Mouse (Mus musculus) liver, embryonic 12.5 days (tissue): Measurements from ENCODE around the gene Sptssb. TPM values are rescaled to one million over a fixed set of nuclear protein-coding genes. Genes with fewer than 3 reads are reported as not detected.

Experiments used
- ATAC-seq: fragments of 200-750 bp; cut with Nextera tagmentation; 2 replicates; pipeline ENCODE4 v1.8.0; 2017; ENCODE audit warnings: moderate number of reproducible peaks, mild to moderate bottlenecking, moderate library complexity
- H3K27ac ChIP-seq: fragments of 300-500 bp; sonication (generic); 2 replicates; pipeline ENCODE4 v1.5.1; 2016; ENCODE audit warnings: mild to moderate bottlenecking
- H3K27me3 ChIP-seq: fragments of 300-500 bp; sonication (generic); replicated peaks from 2 replicates; pipeline ENCODE4 v1.6.1; 2016; ENCODE audit warnings: mild to moderate bottlenecking, moderate library complexity
- H3K36me3 ChIP-seq: fragments of 300-500 bp; sonication (generic); 2 replicates; pipeline ENCODE4 v1.6.1; 2016; ENCODE audit warnings: mild to moderate bottlenecking, moderate library complexity
- H3K4me1 ChIP-seq: fragments of 300-500 bp; sonication (generic); 2 replicates; pipeline ENCODE4 v1.6.1; 2016
- H3K4me2 ChIP-seq: fragments of 300-500 bp; sonication (generic); 2 replicates; pipeline ENCODE4 v1.6.1; 2016; ENCODE audit warnings: mild to moderate bottlenecking, moderate library complexity
- H3K4me3 ChIP-seq: fragments of 300-500 bp; sonication (generic); 2 replicates; pipeline ENCODE4 v1.5.1; 2016; ENCODE audit warnings: mild to moderate bottlenecking, moderate library complexity
- H3K9ac ChIP-seq: fragments of 300-500 bp; sonication (generic); 2 replicates; pipeline ENCODE4 v1.6.1; 2016; ENCODE audit warnings: mild to moderate bottlenecking, moderate library complexity
- H3K9me3 ChIP-seq: fragments of 300-500 bp; sonication (generic); replicated peaks from 2 replicates; pipeline ENCODE4 v1.6.1; 2016; ENCODE audit warnings: mild to moderate bottlenecking, moderate library complexity
- WGBS: fragments of 180-500 bp; shearing (Covaris S2); methylation state at CpG from one replicate; pipeline ENCODE4 v1.1.7; 2016; ENCODE audit not compliant: insufficient replicate concordance; 5-methylcytosine and 5-hydroxymethylcytosine counted together
- polyA plus RNA-seq: library from polyadenylated mRNA; unstranded; fragments of >200 nt; fragmentation: Nextera tagmentation; extraction: Ambion mirVana; gene quantifications from 2 replicates; pipeline ENCODE4 v1.2.1, GENCODE M21; 2016

The Sptssb gene
- polyA plus RNA-seq, result 1.2 and 1.7 TPM in 2 replicates

DNA sequence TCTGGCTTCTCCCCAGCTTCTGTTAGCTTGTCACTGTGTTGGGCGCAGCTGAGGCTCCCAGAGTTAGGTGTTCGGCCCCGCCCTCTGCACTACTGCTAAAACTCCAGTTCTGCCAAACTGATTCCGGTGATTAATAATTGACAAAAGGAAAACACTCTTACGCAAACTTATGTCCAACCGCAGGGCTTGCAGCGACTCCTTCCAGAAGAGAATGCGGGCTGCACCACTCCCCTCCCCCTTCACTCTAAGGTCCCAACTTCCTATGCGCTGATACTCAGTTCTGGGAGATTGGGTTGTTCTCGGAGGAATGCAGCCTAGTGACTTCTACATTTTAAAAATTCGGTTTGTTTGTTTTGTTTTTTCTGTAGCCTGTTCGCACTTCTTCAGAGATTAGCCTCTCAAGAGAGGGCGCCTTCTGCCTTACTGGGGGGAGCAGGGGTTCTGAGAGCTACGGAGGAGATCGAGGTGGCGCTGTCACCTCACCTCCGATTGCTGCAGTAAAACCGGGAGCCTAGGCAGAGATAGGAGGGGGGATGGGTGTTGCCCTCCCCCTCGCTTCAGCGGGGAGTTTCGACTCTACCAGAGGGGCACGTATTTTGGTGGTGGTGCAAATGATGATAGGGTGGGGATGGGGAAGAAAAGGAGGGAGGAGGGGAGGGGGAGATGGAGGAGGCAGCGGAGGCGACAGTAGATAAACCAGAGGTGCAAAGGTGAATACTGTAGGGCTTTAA lies at the start of gene Sptssb:
Gene Sptssb, minus strand, starts transcription at position 83 of the 731 bp plus-strand sequence.
- peak; percentile 72 for ATAC-seq
- Histone ChIP-seq H3K9me3 (no peaks in the 10 kb centered on the region), H3K4me1 (no peaks in the 10 kb centered on the region), H3K9ac (no peak within 1 kb of the TSS), H3K4me2 (peak within 1 kb of the TSS; percentile 53), H3K27me3 (peaks cover 29% of the 10 kb centered on the region), H3K27ac (no peak within 1 kb of the TSS), H3K36me3 (no peaks in the 10 kb centered on the region), H3K4me3 (peak within 1 kb of the TSS; percentile 36)
- under 1% methylated on average over 24 of the region's 24 CpGs for WGBS

DNA sequence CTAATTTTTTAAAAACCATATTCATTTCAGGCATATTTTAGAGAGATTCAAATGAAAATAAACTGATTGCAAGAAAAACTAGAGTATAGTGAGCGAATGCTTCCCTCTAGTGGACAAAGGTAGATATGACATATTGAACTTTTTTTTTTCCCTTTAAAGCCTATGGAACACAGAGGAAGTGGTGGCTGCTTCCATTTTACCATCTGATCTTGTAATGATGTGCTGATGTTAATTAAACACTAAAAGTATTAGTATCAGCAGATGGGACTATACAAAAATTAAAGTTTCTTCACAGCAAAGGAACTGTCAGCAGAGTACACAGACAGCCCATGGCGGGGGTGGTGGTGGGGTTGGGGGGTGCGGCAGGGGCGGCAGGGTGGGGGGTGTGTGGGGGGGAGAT lies 48.3 kb upstream of the Sptssb start:
- WGBS, result 44% methylated on average over 4 of the region's 4 CpGs
- Histone ChIP-seq H3K27me3 (no peaks in the 10 kb centered on the region), H3K9ac (no peak overlapping the region), H3K4me2 (no peak overlapping the region), H3K27ac (no peak overlapping the region), H3K36me3 (no peaks in the 10 kb centered on the region), H3K4me1 (no peaks in the 10 kb centered on the region), H3K9me3 (no peaks in the 10 kb centered on the region), H3K4me3 (no peak overlapping the region)
- no peak for ATAC-seq

DNA sequence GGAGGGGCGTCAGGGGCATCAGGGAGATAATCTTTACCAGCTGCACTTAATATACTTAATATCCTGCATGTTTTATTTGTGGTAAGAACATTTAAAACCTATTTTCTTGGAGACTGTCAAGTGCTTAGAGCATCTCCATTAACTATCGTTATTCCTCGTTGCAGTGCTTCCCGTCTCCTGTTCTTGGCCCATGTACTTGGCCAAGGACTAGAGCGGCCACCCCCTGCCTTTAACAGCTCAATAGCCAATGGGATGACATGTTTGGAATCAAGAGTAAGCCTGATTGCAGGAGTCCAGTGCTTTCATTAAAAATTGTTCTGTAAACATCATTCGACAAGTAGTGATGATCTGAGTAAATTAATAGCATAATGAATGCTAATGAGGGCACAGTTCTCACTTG lies 47.8 kb upstream of the Sptssb start:
- Histone ChIP-seq H3K4me3 (no peak overlapping the region), H3K36me3 (no peaks in the 10 kb centered on the region), H3K9me3 (no peaks in the 10 kb centered on the region), H3K27me3 (no peaks in the 10 kb centered on the region), H3K4me2 (no peak overlapping the region), H3K9ac (no peak overlapping the region), H3K27ac (no peak overlapping the region), H3K4me1 (no peaks in the 10 kb centered on the region)
- WGBS, result 44% methylated on average over 6 of the region's 6 CpGs
- ATAC-seq, result no peak

DNA sequence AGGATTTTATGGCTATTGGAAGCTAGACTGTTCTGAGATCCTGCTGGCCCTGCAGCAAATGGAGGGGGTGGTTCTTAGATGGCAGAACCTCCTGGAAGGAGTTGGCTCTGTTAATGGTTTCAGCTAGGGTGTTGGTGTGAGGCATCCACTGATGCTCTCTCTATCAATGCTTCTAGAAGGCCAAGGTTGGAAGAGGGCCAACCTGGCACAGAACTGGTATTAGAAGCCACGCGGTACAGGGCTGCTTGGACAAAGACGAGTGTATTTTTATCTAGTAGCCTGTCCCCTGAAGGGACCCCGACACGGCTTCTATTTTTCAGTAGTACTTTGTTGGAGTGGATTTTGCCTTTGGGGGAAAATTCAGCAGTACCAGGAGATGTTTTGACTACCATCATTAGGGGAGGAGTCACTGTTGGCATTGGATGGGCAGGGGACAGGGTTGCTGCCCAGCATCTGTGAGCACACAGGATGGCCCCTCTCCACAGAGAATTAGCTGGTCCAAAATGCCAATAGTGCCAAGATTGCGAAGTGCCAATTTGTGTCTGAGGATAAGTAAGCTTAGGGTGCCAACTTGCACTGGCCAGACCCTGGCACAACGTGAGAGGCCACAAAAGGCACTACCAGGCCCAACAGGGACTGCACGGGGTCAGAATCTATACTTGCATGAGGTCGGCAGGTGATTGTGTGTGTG lies 43.2 kb upstream of the Sptssb start:
- H3K4me3 ChIP-seq, result no peak overlapping the region
- H3K4me1 ChIP-seq, result no peaks in the 10 kb centered on the region
- H3K4me2 ChIP-seq, result no peak overlapping the region
- H3K27ac ChIP-seq, result no peak overlapping the region
- no peaks in the 10 kb centered on the region for H3K27me3 ChIP-seq
- H3K36me3 ChIP-seq, result no peaks in the 10 kb centered on the region
- ATAC-seq, result no peak
- H3K9ac ChIP-seq, result no peak overlapping the region
- WGBS, result 79% methylated on average over 9 of the region's 9 CpGs
- H3K9me3 ChIP-seq, result no peaks in the 10 kb centered on the region

DNA sequence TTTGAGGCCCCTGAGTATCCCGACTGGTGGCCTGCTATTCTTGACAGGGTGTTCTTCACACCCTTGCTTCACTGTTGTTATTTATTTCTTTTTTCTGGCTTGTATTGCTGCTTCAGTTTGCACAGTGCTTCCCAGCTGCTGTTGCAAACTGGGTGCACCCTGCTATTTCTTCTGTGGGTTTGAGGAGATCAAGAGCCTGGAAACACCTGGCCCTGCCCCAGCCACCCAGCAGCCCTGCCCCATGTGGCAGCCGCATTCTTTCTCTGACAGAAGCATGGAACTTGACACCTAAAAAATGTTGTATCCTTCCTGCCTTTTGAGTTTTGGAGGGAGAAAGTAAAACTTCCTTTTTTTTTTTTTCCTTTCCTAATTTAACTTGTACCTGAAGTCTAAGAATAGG lies 42.6 kb upstream of the Sptssb start:
- Histone ChIP-seq H3K4me2 (no peak overlapping the region), H3K27me3 (no peaks in the 10 kb centered on the region), H3K27ac (no peak overlapping the region), H3K9me3 (no peaks in the 10 kb centered on the region), H3K4me3 (no peak overlapping the region), H3K9ac (no peak overlapping the region), H3K36me3 (no peaks in the 10 kb centered on the region), H3K4me1 (no peaks in the 10 kb centered on the region)
- 50% methylated on average over 2 of the region's 2 CpGs for WGBS
- no peak for ATAC-seq

DNA sequence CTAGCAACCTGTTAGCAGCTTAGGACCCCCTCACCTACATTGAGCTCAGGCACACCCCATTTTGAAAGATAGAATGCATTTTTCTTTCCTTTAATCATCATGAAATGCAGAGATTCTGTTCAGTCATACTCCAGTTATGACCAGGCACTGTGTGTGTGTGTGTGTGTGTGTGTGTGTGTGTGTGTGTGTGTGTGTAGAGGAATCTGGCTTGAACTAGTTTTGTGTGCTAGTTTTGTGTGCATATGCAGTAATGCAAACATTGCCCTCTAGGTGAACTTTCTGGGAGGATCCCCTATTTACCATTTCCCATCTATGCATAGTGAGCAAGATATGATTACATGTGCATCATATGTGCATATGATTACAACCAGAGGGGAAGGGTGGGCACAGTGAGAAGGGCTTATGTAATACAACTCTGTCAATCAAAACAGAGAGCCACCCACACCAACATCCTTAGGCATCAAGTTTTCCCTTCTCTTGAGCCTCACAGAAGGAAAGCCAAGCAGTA lies 42.2 kb upstream of the Sptssb start:
- Histone ChIP-seq H3K4me2 (no peak overlapping the region), H3K9ac (no peak overlapping the region), H3K27ac (no peak overlapping the region), H3K36me3 (no peaks in the 10 kb centered on the region), H3K27me3 (no peaks in the 10 kb centered on the region), H3K4me1 (no peaks in the 10 kb centered on the region), H3K4me3 (no peak overlapping the region), H3K9me3 (no peaks in the 10 kb centered on the region)
- ATAC-seq, result no peak

DNA sequence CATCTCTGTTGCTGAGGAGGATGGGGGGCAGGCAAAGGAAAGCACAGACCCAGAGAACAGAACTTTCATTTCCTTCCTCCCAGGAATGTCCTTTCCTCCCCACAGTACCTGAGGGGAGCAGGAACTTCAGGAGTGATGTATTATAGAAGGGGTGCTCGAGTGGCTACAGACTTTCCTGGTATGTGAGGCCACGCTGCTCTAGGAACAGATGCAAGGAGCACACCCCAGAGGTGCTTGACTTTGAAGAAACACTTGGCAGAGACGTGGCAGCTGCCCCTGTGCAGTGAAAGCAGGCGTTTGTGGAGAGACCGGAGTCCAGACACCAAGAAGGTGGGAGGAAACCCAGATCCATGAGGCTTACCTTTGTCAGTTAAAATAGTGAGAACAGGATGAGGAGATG lies 40.6 kb upstream of the Sptssb start:
- Histone ChIP-seq H3K4me2 (no peak overlapping the region), H3K4me3 (no peak overlapping the region), H3K4me1 (no peaks in the 10 kb centered on the region), H3K27me3 (no peaks in the 10 kb centered on the region), H3K9me3 (no peaks in the 10 kb centered on the region), H3K27ac (no peak overlapping the region), H3K36me3 (no peaks in the 10 kb centered on the region), H3K9ac (no peak overlapping the region)
- ATAC-seq, result no peak
- WGBS, result 42% methylated on average over 5 of the region's 5 CpGs

DNA sequence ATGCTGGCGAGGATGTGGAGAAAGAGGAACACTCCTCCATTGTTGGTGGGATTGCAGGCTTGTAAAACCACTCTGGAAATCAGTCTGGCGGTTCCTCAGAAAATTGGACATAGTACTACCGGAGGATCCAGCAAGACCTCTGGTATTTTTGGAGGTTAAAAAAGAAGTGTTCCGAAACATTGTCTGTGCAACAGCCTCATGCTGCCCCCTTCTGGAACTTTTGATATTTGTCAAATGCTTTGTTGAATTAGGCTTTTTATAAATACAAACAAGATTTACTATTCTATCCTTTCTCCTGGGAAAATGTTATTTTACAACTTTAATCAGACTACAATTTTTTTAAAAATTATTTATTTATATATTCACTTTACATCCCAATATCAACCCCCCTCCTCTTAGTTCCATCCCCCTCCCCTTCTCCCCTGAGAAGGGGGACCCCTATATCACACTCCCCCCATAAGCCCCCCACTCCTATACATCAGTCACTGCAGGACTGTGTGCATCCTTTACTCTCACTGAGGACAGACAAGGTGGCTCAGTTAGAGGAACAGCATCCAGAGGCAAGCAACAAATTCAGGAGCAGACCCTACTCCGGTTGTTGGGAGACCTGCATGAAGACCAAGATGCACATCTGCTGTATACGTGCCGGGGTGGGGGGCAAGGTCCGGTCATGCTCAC lies 38.3 kb upstream of the Sptssb start:
- WGBS, result 63% methylated on average over 7 of the region's 8 CpGs
- H3K4me3 ChIP-seq, result no peak overlapping the region
- H3K27me3 ChIP-seq, result no peaks in the 10 kb centered on the region
- no peaks in the 10 kb centered on the region for H3K36me3 ChIP-seq
- H3K4me2 ChIP-seq, result no peak overlapping the region
- no peaks in the 10 kb centered on the region for H3K9me3 ChIP-seq
- ATAC-seq, result no peak
- H3K4me1 ChIP-seq, result no peaks in the 10 kb centered on the region
- no peak overlapping the region for H3K9ac ChIP-seq
- H3K27ac ChIP-seq, result no peak overlapping the region

DNA sequence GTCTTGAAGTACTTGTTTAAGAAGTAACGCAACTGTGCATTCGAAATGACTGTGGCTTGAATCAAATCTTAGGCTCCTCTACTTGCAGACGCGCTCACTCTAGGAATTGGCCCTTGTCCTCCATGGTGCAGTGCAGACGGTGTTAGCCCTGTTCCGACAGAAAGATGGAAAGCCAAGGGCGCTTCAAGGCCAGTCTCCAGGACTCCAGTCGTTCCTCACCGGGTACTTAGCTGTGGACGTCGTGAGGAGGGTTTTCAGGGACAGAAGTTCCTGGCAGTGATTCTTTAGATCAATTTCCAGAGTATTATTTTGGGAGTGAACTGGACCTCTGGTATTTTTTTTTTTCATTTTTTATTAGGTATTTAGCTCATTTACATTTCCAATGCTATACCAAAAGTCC lies 35.8 kb upstream of the Sptssb start:
- Histone ChIP-seq H3K9me3 (no peaks in the 10 kb centered on the region), H3K9ac (no peak overlapping the region), H3K36me3 (no peaks in the 10 kb centered on the region), H3K4me3 (no peak overlapping the region), H3K4me1 (no peaks in the 10 kb centered on the region), H3K4me2 (no peak overlapping the region), H3K27me3 (no peaks in the 10 kb centered on the region), H3K27ac (no peak overlapping the region)
- WGBS, result 82% methylated on average over 11 of the region's 11 CpGs
- no peak for ATAC-seq

DNA sequence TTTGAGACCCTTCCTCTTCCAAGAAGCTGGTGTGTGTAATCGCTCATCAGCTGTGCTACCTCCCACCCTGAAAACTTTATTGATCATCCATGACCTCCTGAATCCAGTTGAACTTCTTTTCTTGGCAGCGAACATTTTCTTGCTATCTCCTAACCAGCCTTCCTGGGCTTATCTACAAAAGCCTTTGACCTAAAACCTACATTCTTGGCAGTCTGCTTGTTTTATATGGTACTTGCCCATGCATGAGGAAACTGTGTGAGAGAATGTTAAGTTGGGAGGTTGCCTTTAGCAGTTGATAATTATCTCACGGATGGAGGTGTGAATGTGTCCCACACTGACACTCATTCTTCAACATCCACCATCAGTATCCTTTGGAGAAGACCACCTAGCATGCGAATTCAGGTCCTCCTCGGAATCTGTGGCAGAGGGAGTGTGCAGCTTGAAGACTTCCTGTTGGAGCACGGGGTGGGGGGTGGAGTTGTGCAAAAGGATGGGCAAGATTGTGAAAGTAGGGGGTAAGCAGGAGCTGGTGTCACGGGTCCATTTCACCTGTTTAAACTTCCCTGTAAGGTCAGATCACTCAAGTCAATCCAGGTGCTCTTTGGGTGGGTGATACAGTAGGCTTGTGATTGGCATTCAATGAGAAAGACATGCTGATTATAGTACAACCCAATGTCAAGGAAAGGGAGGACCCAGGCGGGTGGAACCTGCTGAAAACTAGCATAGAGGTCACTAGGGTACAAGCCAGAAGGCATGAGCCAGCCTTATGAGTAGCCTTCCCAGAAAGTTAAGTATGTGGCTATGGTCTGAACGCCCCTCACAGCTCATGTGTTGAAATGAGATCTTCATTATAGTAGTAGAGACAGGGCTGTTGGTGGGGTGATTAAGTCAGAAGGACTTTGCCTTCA lies 32.7 kb upstream of the Sptssb start:
- Histone ChIP-seq H3K27me3 (no peaks in the 10 kb centered on the region), H3K9me3 (no peaks in the 10 kb centered on the region), H3K27ac (no peak overlapping the region), H3K4me3 (no peak overlapping the region), H3K36me3 (no peaks in the 10 kb centered on the region), H3K9ac (no peak overlapping the region), H3K4me1 (no peaks in the 10 kb centered on the region), H3K4me2 (no peak overlapping the region)
- ATAC-seq, result no peak
- 56% methylated on average over 9 of the region's 9 CpGs for WGBS

DNA sequence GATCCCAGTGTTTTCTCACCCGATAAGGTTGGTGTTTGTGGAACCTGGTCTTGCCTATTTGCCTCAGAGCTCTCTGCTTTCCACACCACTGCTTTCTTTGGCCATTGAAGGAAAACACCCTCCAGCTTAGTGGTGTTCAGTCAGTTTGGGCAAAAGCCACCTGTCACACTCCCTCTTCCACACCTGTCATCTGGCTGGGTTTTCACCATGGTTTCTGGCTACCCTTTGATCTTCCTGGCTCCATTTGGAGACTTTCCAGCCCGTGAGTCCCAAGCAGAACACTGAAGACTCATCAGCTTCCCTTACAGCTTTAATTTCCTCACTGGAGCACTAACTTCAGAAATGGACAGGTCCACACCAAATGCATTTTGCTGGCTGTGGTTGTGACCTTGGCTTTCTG lies 26.1 kb upstream of the Sptssb start:
- H3K4me3 ChIP-seq, result no peak overlapping the region
- no peak overlapping the region for H3K4me2 ChIP-seq
- H3K36me3 ChIP-seq, result no peaks in the 10 kb centered on the region
- 54% methylated on average over 2 of the region's 2 CpGs for WGBS
- ATAC-seq, result no peak
- H3K4me1 ChIP-seq, result no peaks in the 10 kb centered on the region
- no peak overlapping the region for H3K27ac ChIP-seq
- H3K9ac ChIP-seq, result no peak overlapping the region
- no peaks in the 10 kb centered on the region for H3K27me3 ChIP-seq
- H3K9me3 ChIP-seq, result no peaks in the 10 kb centered on the region
